Mouse (Mus musculus) cerebellum, postnatal 14 days (tissue): ENCODE data around the gene Gm29427.
A peak's percentile ranks its signal among the peaks of the same experiment; 100 is the strongest.

Experiments
- DNase-seq, 2 experiments: peaks; one replicate each; pipeline ENCODE4 v3.0.0; 2021; ENCODE audit warnings: mixed read lengths in 2 of 2

Gene Gm29427

GRCm38 (mm10) chr1:130715561-130716217 is at the start of gene Gm29427:
TSS of gene Gm29427 (minus strand) at chr1:130715799.
- peak; percentile 97 to 98 for DNase-seq

- DNase-seq: no peak
These were observed 48.4 kb upstream of the Gm29427 start for GRCm38 (mm10) chr1:130764027-130764461.

- DNase-seq: no peak
These were observed 46.6 kb upstream of the Gm29427 start for GRCm38 (mm10) chr1:130762045-130762760.

- no peak for DNase-seq
These were observed 46.0 kb upstream of the Gm29427 start for GRCm38 (mm10) chr1:130761597-130761996.

- DNase-seq: no peak
These were observed 44.1 kb upstream of the Gm29427 start for GRCm38 (mm10) chr1:130759689-130760088.

GRCm38 (mm10) chr1:130746819-130747218 is 31.2 kb upstream of the Gm29427 start:
- DNase-seq: no peak

GRCm38 (mm10) chr1:130745591-130745990 is 30.0 kb upstream of the Gm29427 start:
- DNase-seq: no peak

- DNase-seq: no peak
These were observed 29.4 kb upstream of the Gm29427 start for GRCm38 (mm10) chr1:130744961-130745360.

GRCm38 (mm10) chr1:130744217-130744616 is 28.6 kb upstream of the Gm29427 start:
- DNase-seq: no peak

GRCm38 (mm10) chr1:130743775-130744174 is 28.2 kb upstream of the Gm29427 start:
- DNase-seq: no peak

GRCm38 (mm10) chr1:130742201-130742600 is 26.6 kb upstream of the Gm29427 start:
- DNase-seq: no peak

- DNase-seq: peak; percentile 55 to 65
These were observed 25.5 kb upstream of the Gm29427 start for GRCm38 (mm10) chr1:130740781-130741720.

- peak; percentile 91 to 94 for DNase-seq
These were observed 24.6 kb upstream of the Gm29427 start for GRCm38 (mm10) chr1:130740227-130740648.

GRCm38 (mm10) chr1:130739636-130740035 is 24.0 kb upstream of the Gm29427 start:
- DNase-seq: no peak

GRCm38 (mm10) chr1:130738551-130739106 is 23.0 kb upstream of the Gm29427 start:
- DNase-seq: no peak

- no peak for DNase-seq
These were observed 22.3 kb upstream of the Gm29427 start for GRCm38 (mm10) chr1:130737916-130738315.

GRCm38 (mm10) chr1:130737411-130737881 is 21.8 kb upstream of the Gm29427 start:
- DNase-seq: no peak

GRCm38 (mm10) chr1:130734852-130735251 is 19.3 kb upstream of the Gm29427 start:
- no peak for DNase-seq

GRCm38 (mm10) chr1:130734452-130734851 is 18.9 kb upstream of the Gm29427 start:
- peak in 1 of 2 experiments; percentile 0 for DNase-seq

GRCm38 (mm10) chr1:130733671-130734070 is 18.1 kb upstream of the Gm29427 start:
- DNase-seq: no peak

GRCm38 (mm10) chr1:130732706-130733658 is 17.4 kb upstream of the Gm29427 start:
- no peak for DNase-seq
